Mouse (Mus musculus) liver, embryonic 11.5 days (tissue): ENCODE data around the gene Trim2. TPM values are rescaled to one million over a fixed set of nuclear protein-coding genes. Genes with fewer than 3 reads are reported as not detected.

Experiments used
- ATAC-seq: fragments of 200-750 bp; cut with Nextera tagmentation; replicated peaks from 2 replicates; pipeline ENCODE4 v1.8.0; 2017; ENCODE audit warnings: moderate number of reproducible peaks, mild to moderate bottlenecking, moderate TSS enrichment, moderate library complexity; ENCODE audit not compliant: low FRiP score
- DNase-seq: peaks from one replicate; pipeline ENCODE4 v3.0.0-alpha.2; 2017; ENCODE audit warnings: low spot score
- H3K27ac ChIP-seq: fragments of 300-500 bp; sonication (generic); 2 replicates; pipeline ENCODE4 v1.5.1; 2014; ENCODE audit warnings: mild to moderate bottlenecking, low read depth, low read length, control low read depth
- H3K27me3 ChIP-seq: fragments of 300-500 bp; sonication (generic); replicated peaks from 2 replicates; pipeline ENCODE4 v1.6.1; 2014; ENCODE audit warnings: low read length, mixed read lengths; ENCODE audit not compliant: control insufficient read depth, insufficient read depth
- H3K36me3 ChIP-seq: fragments of 300-500 bp; sonication (generic); 2 replicates; pipeline ENCODE4 v1.6.1; 2014; ENCODE audit warnings: mild to moderate bottlenecking, low read length, moderate library complexity, mixed read lengths; ENCODE audit not compliant: control insufficient read depth, insufficient read depth
- H3K4me1 ChIP-seq: fragments of 300-500 bp; sonication (generic); replicated peaks from 2 replicates; pipeline ENCODE4 v1.6.1; 2014; ENCODE audit warnings: low read length, mixed read lengths; ENCODE audit not compliant: control insufficient read depth, insufficient read depth
- H3K4me2 ChIP-seq: fragments of 300-500 bp; sonication (generic); 2 replicates; pipeline ENCODE4 v1.6.1; 2014; ENCODE audit warnings: mild to moderate bottlenecking, control low read depth, moderate library complexity
- H3K4me3 ChIP-seq: fragments of 300-500 bp; sonication (generic); 2 replicates; pipeline ENCODE4 v1.5.1; 2014; ENCODE audit warnings: low read depth, low read length, control low read depth
- H3K9ac ChIP-seq: fragments of 300-500 bp; sonication (generic); 2 replicates; pipeline ENCODE4 v1.6.1; 2014; ENCODE audit warnings: low read depth, low read length, control low read depth
- H3K9me3 ChIP-seq: fragments of 300-500 bp; sonication (generic); 2 replicates; pipeline ENCODE4 v1.6.1; 2016; ENCODE audit warnings: low read length, inconsistent platforms, mixed read lengths; ENCODE audit not compliant: control insufficient read depth
- WGBS: fragments of 180-500 bp; shearing (Covaris S2); extraction: QIAGEN DNeasy Blood & Tissue Kit; methylation state at CpG from one replicate; pipeline ENCODE4 v1.1.7; 2014; 5-methylcytosine and 5-hydroxymethylcytosine counted together
- polyA plus RNA-seq: library from polyadenylated mRNA; unstranded; fragments of >200 nt; fragmentation: Nextera tagmentation; extraction: Ambion mirVana; gene quantifications from 2 replicates; pipeline ENCODE4 v1.2.1, GENCODE M21; 2014

Gene Trim2
- polyA plus RNA-seq, 1 experiment from 2014 or later, result 8.2 TPM

DNA sequence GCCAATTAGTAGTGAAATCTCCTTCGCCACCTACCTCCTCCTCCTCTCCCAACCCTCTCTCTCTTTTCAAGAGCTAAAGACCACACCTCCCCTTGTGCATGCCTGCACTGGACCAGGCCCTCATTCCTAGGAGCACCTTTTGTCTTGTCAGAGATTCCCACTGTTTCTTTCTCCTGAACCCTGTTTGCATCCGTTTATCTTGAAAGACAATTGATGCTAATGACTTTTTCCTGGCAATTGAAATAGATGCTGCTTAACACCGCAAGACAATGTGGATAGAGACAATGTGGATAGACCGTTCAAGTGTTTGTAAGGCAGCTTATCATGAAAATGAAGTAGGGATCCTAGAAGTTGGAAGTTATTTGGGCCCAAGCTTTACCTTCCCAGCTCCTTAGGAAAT, 125.0 kb downstream of the Trim2 start:
- Histone ChIP-seq H3K4me3 (no peak overlapping the region), H3K36me3 (no peaks in the 10 kb centered on the region), H3K9me3 (no peaks in the 10 kb centered on the region), H3K4me2 (no peak overlapping the region), H3K4me1 (no peaks in the 10 kb centered on the region), H3K27ac (no peak overlapping the region), H3K9ac (no peak overlapping the region), H3K27me3 (no peaks in the 10 kb centered on the region; the same call in 1 of the 2 replicates)
- 58% methylated on average over 4 of the region's 4 CpGs for WGBS
- ATAC-seq, result no peak
- no peak for DNase-seq

GRCm38 (mm10) chr3:84181102-84181501, 125.6 kb downstream of the Trim2 start:
- no peaks in the 10 kb centered on the region for H3K4me1 ChIP-seq
- no peaks in the 10 kb centered on the region; the same call in 1 of the 2 replicates for H3K27me3 ChIP-seq
- no peaks in the 10 kb centered on the region for H3K36me3 ChIP-seq
- H3K9ac ChIP-seq, result no peak overlapping the region
- DNase-seq, result no peak
- ATAC-seq, result no peak
- no peak overlapping the region for H3K4me3 ChIP-seq
- 49% methylated on average over 8 of the region's 8 CpGs for WGBS
- no peaks in the 10 kb centered on the region for H3K9me3 ChIP-seq
- no peak overlapping the region for H3K27ac ChIP-seq
- H3K4me2 ChIP-seq, result no peak overlapping the region

DNA sequence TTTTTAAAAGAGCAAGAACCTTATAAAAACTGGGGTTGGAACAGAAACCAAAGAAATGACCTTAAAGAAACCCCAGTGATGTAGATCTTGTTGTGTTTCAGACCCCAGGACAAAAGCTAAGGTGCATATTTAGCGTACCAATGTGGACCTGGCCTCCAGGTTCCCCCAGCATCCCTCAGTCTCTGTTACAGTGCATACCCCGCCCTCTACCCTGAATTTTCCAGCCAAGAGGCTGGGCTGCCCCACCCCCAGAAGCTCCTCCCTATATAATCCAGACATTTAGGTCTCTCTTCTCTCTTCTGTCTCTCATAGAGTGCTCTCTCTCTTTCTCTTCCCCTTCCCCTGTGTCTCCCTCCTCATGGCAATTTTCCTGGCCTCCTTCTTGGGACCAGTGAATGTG, 126.4 kb downstream of the Trim2 start:
- 84% methylated on average over 2 of the region's 2 CpGs for WGBS

GRCm38 (mm10) chr3:84177834-84178233, 128.8 kb downstream of the Trim2 start:
- H3K9me3 ChIP-seq, result no peaks in the 10 kb centered on the region
- H3K27me3 ChIP-seq, result no peaks in the 10 kb centered on the region; the same call in 1 of the 2 replicates
- no peak overlapping the region for H3K27ac ChIP-seq
- DNase-seq (no peak), ATAC-seq (no peak)
- no peak overlapping the region for H3K4me2 ChIP-seq
- H3K36me3 ChIP-seq, result no peaks in the 10 kb centered on the region
- H3K4me1 ChIP-seq, result no peaks in the 10 kb centered on the region
- H3K4me3 ChIP-seq, result no peak overlapping the region
- H3K9ac ChIP-seq, result no peak overlapping the region
- 61% methylated on average over 2 of the region's 2 CpGs for WGBS

More for the DNA sequence above, 126.4 kb downstream of the Trim2 start:
- DNase-seq, result no peak
- no peaks in the 10 kb centered on the region; the same call in 1 of the 2 replicates for H3K27me3 ChIP-seq
- no peak for ATAC-seq
- H3K4me1 ChIP-seq, result no peaks in the 10 kb centered on the region
- no peak overlapping the region for H3K4me3 ChIP-seq
- H3K4me2 ChIP-seq, result no peak overlapping the region
- H3K27ac ChIP-seq, result no peak overlapping the region
- no peaks in the 10 kb centered on the region for H3K9me3 ChIP-seq
- no peaks in the 10 kb centered on the region for H3K36me3 ChIP-seq
- no peak overlapping the region for H3K9ac ChIP-seq

- ATAC-seq, result 0 out of 2 replicates have a peak, but pooled peaks have one; percentile 51
- H3K4me3 ChIP-seq, result no peak overlapping the region
- H3K27ac ChIP-seq, result no peak overlapping the region
- peak; percentile 56 for DNase-seq
- no peaks in the 10 kb centered on the region for H3K4me1 ChIP-seq
- no peaks in the 10 kb centered on the region for H3K9me3 ChIP-seq
- H3K4me2 ChIP-seq, result no peak overlapping the region
- no peak overlapping the region for H3K9ac ChIP-seq
- H3K27me3 ChIP-seq, result no peaks in the 10 kb centered on the region
- WGBS, result 57% methylated on average over 7 of the region's 7 CpGs
- no peaks in the 10 kb centered on the region for H3K36me3 ChIP-seq
These were observed 131.1 kb downstream of the Trim2 start for GRCm38 (mm10) chr3:84175337-84176315.

- Histone ChIP-seq H3K27ac (no peak within 1 kb of the TSS), H3K4me2 (no peak within 1 kb of the TSS), H3K4me3 (no peak within 1 kb of the TSS), H3K4me1 (no peaks in the 10 kb centered on the region), H3K9ac (no peak within 1 kb of the TSS), H3K27me3 (no peaks in the 10 kb centered on the region), H3K36me3 (no peaks in the 10 kb centered on the region), H3K9me3 (no peaks in the 10 kb centered on the region)
- DNase-seq, result no peak
- no peak for ATAC-seq
- 81% methylated on average over 11 of the region's 11 CpGs for WGBS
These were observed 133.0 kb downstream of the Trim2 start, which contains the start of gene Gm6525 for GRCm38 (mm10) chr3:84173581-84174154. Gene Gm6525 (plus strand): TSS chr3:84174104.

DNA sequence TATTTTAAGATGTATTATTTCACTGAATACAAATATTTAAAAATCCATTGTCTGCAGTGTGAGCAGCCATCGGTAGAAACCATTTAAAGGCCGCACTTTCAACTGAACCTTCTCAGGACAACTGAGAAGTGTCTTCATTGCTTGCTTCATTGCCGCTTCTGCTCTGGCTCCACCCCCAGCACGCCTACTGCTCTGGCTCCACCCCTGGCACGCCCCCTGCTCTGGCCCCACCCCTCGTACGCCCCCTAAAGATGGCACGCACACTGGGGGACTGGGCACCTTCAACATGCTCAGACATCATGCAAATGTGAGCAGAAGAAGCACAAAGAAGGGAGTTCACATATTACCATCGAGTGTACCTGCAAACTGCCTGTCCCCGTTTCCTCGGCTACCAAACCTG, 134.3 kb downstream of the Trim2 start:
- H3K27ac ChIP-seq, result no peak overlapping the region
- no peaks in the 10 kb centered on the region for H3K4me1 ChIP-seq
- ATAC-seq (no peak), DNase-seq (no peak)
- no peak overlapping the region for H3K9ac ChIP-seq
- H3K4me2 ChIP-seq, result peak overlapping the region; percentile 1; the same call in 1 of the 2 replicates
- H3K27me3 ChIP-seq, result no peaks in the 10 kb centered on the region
- H3K4me3 ChIP-seq, result no peak overlapping the region
- 33% methylated on average over 11 of the region's 11 CpGs for WGBS
- H3K36me3 ChIP-seq, result no peaks in the 10 kb centered on the region
- no peaks in the 10 kb centered on the region for H3K9me3 ChIP-seq

GRCm38 (mm10) chr3:84169393-84170005, 137.2 kb downstream of the Trim2 start:
- Histone ChIP-seq H3K4me1 (no peaks in the 10 kb centered on the region), H3K4me3 (no peak overlapping the region), H3K27me3 (no peaks in the 10 kb centered on the region), H3K4me2 (no peak overlapping the region), H3K36me3 (no peaks in the 10 kb centered on the region), H3K9ac (no peak overlapping the region), H3K27ac (no peak overlapping the region), H3K9me3 (no peaks in the 10 kb centered on the region)
- ATAC-seq, result no peak
- 59% methylated on average over 8 of the region's 8 CpGs for WGBS
- DNase-seq, result no peak
